Mouse (Mus musculus) liver, embryonic 14.5 days (tissue): ENCODE results near the gene Mecom. TPM values are rescaled to one million over a fixed set of nuclear protein-coding genes. Genes with fewer than 3 reads are reported as not detected.
"Not testable (repeated sequence)": the region's sequence is repeated elsewhere in the genome, so short reads cannot be mapped to it uniquely, and the experiment has no call there.

Source experiments
- ATAC-seq: fragments of 200-750 bp; cut with Nextera tagmentation; 2 replicates; pipeline ENCODE4 v1.8.0; 2017; ENCODE audit warnings: moderate number of reproducible peaks, mild to moderate bottlenecking, moderate library complexity; ENCODE audit not compliant: insufficient read depth
- DNase-seq, 3 experiments: peaks; one replicate each; pipeline ENCODE4 v3.0.0-alpha.2; 2012 to 2013; ENCODE audit warnings: low read depth in 3 of 3, low spot score in 3 of 3
- H3K27ac ChIP-seq: fragments of 300-500 bp; sonication (generic); 2 replicates; pipeline ENCODE4 v1.5.1; 2014; ENCODE audit warnings: moderate library complexity, mild to moderate bottlenecking, control low read depth, inconsistent platforms
- H3K27me3 ChIP-seq: fragments of 300-500 bp; sonication (generic); 2 replicates; pipeline ENCODE4 v1.6.1; 2014; ENCODE audit warnings: mild to moderate bottlenecking, low read length, moderate library complexity; ENCODE audit not compliant: control insufficient read depth, insufficient read depth
- H3K36me3 ChIP-seq: fragments of 300-500 bp; sonication (generic); replicated peaks from 2 replicates; pipeline ENCODE4 v1.6.1; 2014; ENCODE audit warnings: low read depth; ENCODE audit not compliant: control insufficient read depth, insufficient read depth
- H3K4me1 ChIP-seq, 2 experiments: fragments of 200-500 bp in 1 of 2; fragments of 300-500 bp in 1 of 2; sonication (generic) in 1 of 2; replicated peaks; 2 replicates each; pipeline ENCODE4 v1.6.1; 2012 to 2014; ENCODE audit warnings: antibody characterized with exemption in 1 of 2, inconsistent platforms in 1 of 2, low read length in 1 of 2; ENCODE audit not compliant: control insufficient read depth in 2 of 2, insufficient read depth in 2 of 2
- H3K4me2 ChIP-seq: fragments of 300-500 bp; sonication (generic); 2 replicates; pipeline ENCODE4 v1.6.1; 2014; ENCODE audit warnings: low read depth, mild to moderate bottlenecking, control low read depth, moderate library complexity
- H3K4me3 ChIP-seq, 2 experiments: fragments of 200-500 bp in 1 of 2; fragments of 300-500 bp in 1 of 2; sonication (generic) in 1 of 2; 2 replicates each; pipeline ENCODE4 v1.5.1; 2012 to 2014; ENCODE audit warnings: low read depth in 2 of 2, low read length in 2 of 2, mild to moderate bottlenecking in 2 of 2, control low read depth in 1 of 2, inconsistent platforms in 1 of 2, moderate library complexity in 1 of 2; ENCODE audit not compliant: insufficient read depth in 1 of 2
- H3K9ac ChIP-seq: fragments of 300-500 bp; sonication (generic); replicated peaks from 2 replicates; pipeline ENCODE4 v1.6.1; 2014; ENCODE audit warnings: mild to moderate bottlenecking, control low read depth, moderate library complexity
- H3K9me3 ChIP-seq: fragments of 300-500 bp; sonication (generic); 2 replicates; pipeline ENCODE4 v1.6.1; 2016; ENCODE audit warnings: low read length, mixed read lengths; ENCODE audit not compliant: control insufficient read depth
- CTCF ChIP-seq: IDR thresholded peaks from 2 replicates; pipeline ENCODE4 v1.5.1; 2016; ENCODE audit warnings: antibody characterized with exemption, low read depth, control low read depth
- EP300 ChIP-seq: IDR thresholded peaks from 2 replicates; pipeline ENCODE4 v1.6.1; 2016; ENCODE audit warnings: antibody characterized with exemption, low read depth
- WGBS: fragments of 180-500 bp; shearing (Covaris S2); extraction: QIAGEN DNeasy Blood & Tissue Kit; methylation state at CpG from one replicate; pipeline ENCODE4 v1.1.7; 2014; ENCODE audit not compliant: insufficient replicate concordance; 5-methylcytosine and 5-hydroxymethylcytosine counted together
- polyA plus RNA-seq, 2 experiments: library from polyadenylated mRNA; depleted of rRNA in 1 of 2; stranded (reverse) in 1 of 2; unstranded in 1 of 2; fragments of >200 nt; fragmentation: Nextera tagmentation in 1 of 2; extraction: Ambion mirVana in 1 of 2; gene quantifications; 2 replicates each; pipeline versions ENCODE4 v1.2.1 to v1.2.3; 2012 to 2014

The Mecom gene
- polyA plus RNA-seq, 2 experiments: 0.67 to 0.75 TPM

DNA sequence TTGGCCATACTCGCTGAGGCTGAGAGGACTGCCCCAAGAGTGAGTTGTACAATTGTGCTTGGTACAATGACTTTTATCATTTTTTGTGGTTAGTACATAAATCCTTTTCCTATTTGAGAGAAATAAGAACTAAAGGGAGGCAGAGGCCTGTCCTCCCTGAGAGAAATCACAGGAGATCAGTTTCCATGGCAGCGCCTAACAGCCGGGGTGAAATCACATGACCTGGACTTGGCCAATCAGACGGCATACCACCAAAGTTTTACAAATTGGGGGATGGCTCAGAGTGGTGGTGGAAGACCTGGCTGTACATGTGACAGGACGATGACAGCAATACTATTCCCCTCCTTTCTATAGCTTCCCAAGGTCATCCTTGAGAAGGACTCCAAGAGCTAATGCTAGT is 2.6 kb downstream of the Mecom start:
- no peak for DNase-seq
- Histone ChIP-seq H3K27ac (no peak overlapping the region), H3K36me3 (no peaks in the 10 kb centered on the region), H3K9ac (no peak overlapping the region), H3K4me3 (no peak overlapping the region), H3K27me3 (no peaks in the 10 kb centered on the region), H3K9me3 (no peaks in the 10 kb centered on the region), H3K4me1 (no peaks in the 10 kb centered on the region), H3K4me2 (no peak overlapping the region)
- TF ChIP-seq EP300 (no peak), CTCF (no peak)
- ATAC-seq: no peak
- WGBS: 65% methylated on average over 5 of the region's 5 CpGs

DNA sequence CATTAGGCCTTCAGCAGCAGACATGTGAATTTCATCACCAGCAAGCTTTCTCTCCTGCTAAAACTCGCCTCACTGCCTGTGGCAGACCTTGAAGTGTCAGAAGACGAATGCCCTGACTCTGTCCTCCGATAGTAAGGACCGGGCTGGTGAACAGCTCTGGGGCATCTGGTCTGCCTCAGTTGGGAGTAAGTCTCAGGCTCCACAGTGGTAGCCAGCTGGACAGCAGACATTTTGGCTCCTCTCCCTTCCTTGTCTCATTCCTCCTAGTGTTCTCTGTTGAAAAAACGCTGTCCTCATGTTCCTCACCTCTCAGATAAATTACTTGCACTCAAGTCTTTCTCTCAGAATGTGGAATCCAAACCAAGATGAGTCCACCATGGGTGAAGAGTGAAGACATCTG is 3.5 kb downstream of the Mecom start:
- DNase-seq: no peak
- no peaks in the 10 kb centered on the region for H3K4me1 ChIP-seq
- no peaks in the 10 kb centered on the region for H3K36me3 ChIP-seq
- no peak overlapping the region for H3K4me3 ChIP-seq
- TF ChIP-seq EP300: no peak
- no peak for TF ChIP-seq CTCF
- 50% methylated on average over 5 of the region's 5 CpGs for WGBS
- H3K9ac ChIP-seq: no peak overlapping the region
- H3K27ac ChIP-seq: no peak overlapping the region
- no peaks in the 10 kb centered on the region for H3K27me3 ChIP-seq
- no peaks in the 10 kb centered on the region for H3K9me3 ChIP-seq
- ATAC-seq: no peak
- H3K4me2 ChIP-seq: no peak overlapping the region

DNA sequence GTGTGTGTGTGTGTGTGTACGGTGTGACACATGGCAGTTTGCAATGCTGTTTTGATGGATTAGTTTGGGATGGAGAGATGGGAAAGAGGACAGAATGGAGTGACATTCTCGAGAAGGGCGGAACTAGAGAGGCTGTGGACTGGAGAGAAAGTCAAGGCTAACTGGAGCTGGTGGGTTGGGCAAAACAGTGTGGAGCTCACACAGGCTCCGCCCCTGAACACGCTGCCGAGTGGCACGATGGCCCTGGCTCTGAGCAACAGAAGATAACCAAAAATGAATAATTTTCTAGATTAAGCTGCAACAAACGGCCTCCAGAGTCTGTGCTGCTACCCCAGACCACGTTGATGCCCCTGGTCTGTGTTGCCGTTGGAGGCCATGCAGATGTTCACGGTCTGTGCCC is 12.0 kb downstream of the Mecom start:
- DNase-seq: no peak
- 58% methylated on average over 11 of the region's 11 CpGs for WGBS
- H3K4me1 ChIP-seq: no peaks in the 10 kb centered on the region

DNA sequence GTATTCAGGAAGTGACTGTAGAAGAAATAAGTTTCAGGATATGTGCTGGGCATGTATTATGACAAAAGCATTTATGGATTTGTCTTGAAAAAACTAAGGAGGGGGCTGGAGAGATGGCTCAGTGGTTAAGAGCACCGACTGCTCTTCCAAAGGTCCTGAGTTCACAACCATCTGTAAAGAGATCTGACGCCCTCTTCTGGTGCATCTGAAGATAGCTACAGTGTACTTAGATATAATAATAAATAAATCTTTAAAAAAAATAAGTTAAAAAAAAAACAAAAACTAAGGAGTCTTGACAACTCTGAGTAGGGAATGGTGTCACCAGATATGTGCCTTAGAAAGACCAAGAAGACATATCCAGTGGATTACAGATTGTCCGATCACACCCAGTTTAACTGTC is 27.1 kb downstream of the Mecom start:
- WGBS: 41% methylated on average over 3 of the region's 3 CpGs
- DNase-seq, H3K36me3 ChIP-seq, H3K27me3 ChIP-seq, ATAC-seq, H3K9me3 ChIP-seq, H3K4me3 ChIP-seq, H3K9ac ChIP-seq, H3K4me2 ChIP-seq, H3K27ac ChIP-seq, H3K4me1 ChIP-seq: not testable (repeated sequence)

More for the DNA sequence above, 12.0 kb downstream of the Mecom start:
- no peak for TF ChIP-seq CTCF
- no peak for TF ChIP-seq EP300
- no peak overlapping the region for H3K4me2 ChIP-seq
- H3K9ac ChIP-seq: no peak overlapping the region
- no peaks in the 10 kb centered on the region for H3K36me3 ChIP-seq
- ATAC-seq: no peak
- no peak overlapping the region for H3K4me3 ChIP-seq
- no peaks in the 10 kb centered on the region for H3K9me3 ChIP-seq
- H3K27me3 ChIP-seq: no peaks in the 10 kb centered on the region
- H3K27ac ChIP-seq: no peak overlapping the region

DNA sequence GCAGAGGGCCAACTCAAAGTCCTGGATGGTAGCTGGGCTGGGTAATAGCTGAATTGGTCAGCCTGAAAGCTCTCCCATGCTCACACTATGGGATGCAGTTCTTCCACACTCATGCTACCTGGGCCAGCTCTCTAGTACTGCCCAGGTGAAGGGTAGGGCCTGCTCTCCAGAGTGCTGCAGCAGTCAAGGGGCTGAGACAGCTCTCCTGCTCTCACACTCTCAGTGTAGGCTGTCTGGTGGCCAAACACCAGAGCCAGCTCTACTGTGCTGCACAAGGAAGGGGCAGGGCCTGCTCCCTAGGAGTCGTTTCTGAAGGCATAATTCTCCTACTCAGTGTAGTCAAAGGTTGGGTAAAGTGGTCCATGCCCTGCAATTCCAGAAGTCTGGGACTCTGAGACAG is 28.4 kb downstream of the Mecom start:
- ATAC-seq (no peak), DNase-seq (no peak)
- WGBS: 35% methylated on average over 1 of the region's 1 CpGs
- Histone ChIP-seq H3K36me3 (no peaks in the 10 kb centered on the region), H3K4me2 (no peak overlapping the region), H3K4me1 (no peaks in the 10 kb centered on the region), H3K27me3 (peaks cover 23% of the 10 kb centered on the region), H3K9me3 (no peaks in the 10 kb centered on the region), H3K9ac (no peak overlapping the region), H3K4me3 (no peak overlapping the region), H3K27ac (no peak overlapping the region)
- TF ChIP-seq EP300 (no peak), CTCF (no peak)

DNA sequence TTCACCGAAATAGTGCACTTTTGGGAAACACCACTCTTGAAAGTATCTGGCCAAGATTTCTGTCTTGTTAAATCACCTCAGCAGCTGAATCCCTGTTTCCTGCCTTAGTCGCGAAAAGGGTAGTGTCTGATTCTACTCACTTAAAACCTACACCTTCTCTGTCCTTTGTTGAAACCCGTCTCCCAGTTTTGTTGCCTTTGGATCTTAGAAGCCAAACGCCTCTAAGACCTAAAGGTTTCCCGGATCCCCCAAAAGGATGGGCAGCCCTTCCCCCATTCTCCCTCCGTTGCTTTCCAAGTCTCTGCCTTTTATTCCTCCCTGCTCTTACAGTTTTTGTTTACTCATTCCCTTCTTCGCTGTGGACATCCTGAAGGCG is 32.0 kb downstream of the Mecom start:
- no peak overlapping the region for H3K4me2 ChIP-seq
- TF ChIP-seq CTCF: no peak
- no peak for TF ChIP-seq EP300
- no peak overlapping the region for H3K27ac ChIP-seq
- H3K4me3 ChIP-seq: no peak overlapping the region
- no peaks in the 10 kb centered on the region for H3K36me3 ChIP-seq
- peaks cover 59% of the 10 kb centered on the region for H3K27me3 ChIP-seq
- no peak overlapping the region for H3K9ac ChIP-seq
- 12% methylated on average over 9 of the region's 9 CpGs for WGBS
- H3K4me1 ChIP-seq: no peaks in the 10 kb centered on the region
- DNase-seq (no peak), ATAC-seq (no peak)
- H3K9me3 ChIP-seq: no peaks in the 10 kb centered on the region
